Mouse (Mus musculus): ENCODE data around the gene Tmem233. TPM values are rescaled to one million over a fixed set of nuclear protein-coding genes. Genes with fewer than 3 reads are reported as not detected.

Gene Tmem233
- total RNA-seq, 2 experiments from 2014 or later, result not detected

DNA sequence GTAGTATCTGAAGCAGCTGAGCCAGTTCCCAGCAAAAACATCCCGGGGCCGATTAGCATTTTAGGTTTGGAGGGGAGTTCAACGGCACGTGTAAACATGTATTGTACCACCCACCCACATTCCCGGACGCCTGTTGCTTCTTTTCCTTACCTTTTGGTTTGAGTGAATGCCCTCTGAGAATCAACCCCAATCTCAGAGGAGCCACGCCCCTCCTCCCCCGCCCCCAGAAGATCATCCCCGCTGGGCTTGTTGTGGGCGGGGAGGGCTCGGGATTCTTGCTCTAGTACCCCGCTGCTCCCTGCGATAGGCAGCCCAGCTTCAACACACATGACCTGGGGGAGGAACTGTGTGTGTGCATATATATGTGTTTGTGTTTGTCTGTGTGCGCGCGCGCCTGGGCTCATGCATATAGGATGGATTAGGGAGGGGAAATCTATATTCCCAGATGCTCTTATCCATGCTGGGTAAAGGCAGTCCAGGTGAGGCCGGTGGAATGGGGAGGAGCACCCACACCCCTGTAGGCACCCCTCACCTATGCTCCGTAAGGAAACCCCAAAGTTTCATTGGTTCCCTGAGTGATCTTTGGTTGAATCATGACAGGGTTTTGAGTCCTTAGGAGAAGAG lies 52.4 kb downstream of the Tmem233 start:
- DNase-seq, result no peak
- intact Hi-C loops (cut with DNase I), result loop anchor here (2.0 to 10.0 kb wide), 3 partner anchors 92 to 444 kb away; no protein-coding TSS in a partner anchor

DNA sequence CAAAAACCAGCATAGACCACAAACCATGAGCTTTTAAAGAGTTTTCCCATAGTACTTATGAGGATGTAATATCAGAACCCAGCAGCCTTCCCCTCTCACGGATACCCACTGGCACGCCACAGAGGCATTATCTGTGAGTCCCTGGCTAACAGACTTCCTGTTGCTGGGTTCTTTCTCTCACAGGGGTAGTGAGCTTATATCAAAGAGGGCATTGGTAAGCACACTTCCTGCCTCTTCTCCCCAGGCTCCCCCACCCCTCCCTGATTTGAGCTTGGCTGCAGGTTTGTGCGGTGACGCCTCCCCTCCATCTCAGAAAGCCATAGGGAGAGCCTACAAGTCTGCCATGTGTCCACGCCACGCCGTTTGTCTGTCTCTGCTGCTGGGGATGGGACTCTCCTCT lies 54.0 kb downstream of the Tmem233 start:
- no peak for DNase-seq
- intact Hi-C loops (cut with DNase I), result no loop called here

DNA sequence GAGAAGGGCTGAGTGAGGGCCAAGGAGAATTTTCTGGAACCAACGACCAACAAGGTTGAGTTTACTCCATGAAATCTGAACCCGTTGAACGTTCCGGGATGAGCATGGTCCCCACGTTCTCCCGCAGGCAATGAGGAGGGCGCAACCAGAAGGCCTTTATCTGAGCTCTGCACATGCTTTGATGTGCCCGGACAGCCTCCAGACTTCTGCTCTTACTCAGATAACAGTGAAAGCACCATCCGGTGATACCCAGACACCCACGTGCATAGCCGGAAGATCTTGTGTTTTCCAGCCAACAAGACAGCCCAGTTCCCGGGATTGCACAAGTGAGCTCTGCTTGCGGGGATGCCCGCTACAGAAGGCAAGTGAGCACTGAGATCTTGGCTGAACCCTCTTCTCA lies 56.5 kb downstream of the Tmem233 start:
- DNase-seq, result no peak
- intact Hi-C loops (cut with DNase I), result no loop called here

DNA sequence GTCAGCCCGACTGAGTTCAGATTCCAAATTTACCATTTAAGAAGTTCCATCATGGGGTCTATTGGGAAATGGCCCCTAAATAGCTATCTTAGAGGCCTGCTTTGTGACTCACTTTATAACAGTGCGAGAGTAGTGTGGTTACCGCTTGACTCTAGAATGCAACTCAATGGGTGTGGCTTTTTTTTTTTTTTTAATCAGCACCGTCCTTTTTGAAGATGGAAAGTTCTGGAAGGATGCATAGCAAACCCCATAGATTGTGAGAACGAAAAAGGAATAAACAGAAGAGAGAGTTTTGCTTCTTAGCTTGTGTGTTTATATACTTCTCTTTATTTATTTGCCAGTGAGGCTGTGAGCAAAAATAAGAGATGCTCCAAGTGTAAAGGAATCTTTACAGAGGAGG lies 56.9 kb downstream of the Tmem233 start:
- intact Hi-C loops (cut with DNase I), result no loop called here
- no peak for DNase-seq

DNA sequence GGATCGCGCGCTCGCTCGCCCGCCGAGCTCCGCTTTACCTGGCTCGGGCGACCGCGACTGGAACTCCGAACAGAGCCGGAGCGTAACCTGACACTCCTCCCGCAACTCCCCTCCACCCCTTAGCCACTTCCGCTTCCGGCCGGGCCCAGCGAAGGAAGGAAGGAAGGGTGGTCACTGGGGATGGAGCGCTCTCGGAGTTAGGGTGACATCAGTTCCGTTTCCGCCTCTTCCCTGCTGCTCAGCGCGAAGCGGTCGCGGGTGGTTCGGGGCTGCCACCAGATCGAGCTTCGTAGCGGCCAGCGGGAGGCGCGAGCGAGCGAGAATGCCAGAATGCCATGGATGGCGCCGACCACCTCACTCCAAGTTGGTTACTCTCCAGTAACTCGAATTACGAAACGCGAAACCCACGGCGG lies 58.7 kb downstream of the Tmem233 start, which contains the start of gene Prkab1:
Gene Prkab1 (minus strand): TSS at position 182 of the 413 bp plus-strand sequence.
- DNase-seq, result peak; percentile 95 to 97
- intact Hi-C loops (cut with DNase I), result no loop called here

DNA sequence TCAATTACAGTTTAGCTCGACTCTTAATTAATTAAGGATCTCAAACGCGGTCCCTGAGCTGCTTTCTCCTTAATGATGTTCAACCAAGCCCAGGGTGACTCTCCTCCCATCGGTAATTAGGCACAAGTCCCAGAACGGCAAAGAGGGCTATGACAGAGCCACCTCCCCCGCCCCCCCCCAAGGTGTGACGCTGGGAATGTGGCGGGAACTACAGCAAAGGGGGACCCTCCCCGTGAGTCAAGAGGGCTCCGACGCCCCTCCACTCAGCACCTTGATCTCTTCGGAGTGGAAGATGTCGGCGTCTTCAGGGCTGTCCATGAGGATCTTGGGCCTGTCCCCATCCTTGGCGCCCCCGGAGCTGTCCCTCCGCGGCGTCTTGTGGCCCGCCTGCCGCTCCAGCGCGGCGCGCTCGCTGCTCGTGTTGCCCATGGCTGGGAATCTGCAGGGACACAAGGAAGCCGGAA lies 59.2 kb downstream of the Tmem233 start:
- intact Hi-C loops (cut with DNase I), result no loop called here
- no peak for DNase-seq

DNA sequence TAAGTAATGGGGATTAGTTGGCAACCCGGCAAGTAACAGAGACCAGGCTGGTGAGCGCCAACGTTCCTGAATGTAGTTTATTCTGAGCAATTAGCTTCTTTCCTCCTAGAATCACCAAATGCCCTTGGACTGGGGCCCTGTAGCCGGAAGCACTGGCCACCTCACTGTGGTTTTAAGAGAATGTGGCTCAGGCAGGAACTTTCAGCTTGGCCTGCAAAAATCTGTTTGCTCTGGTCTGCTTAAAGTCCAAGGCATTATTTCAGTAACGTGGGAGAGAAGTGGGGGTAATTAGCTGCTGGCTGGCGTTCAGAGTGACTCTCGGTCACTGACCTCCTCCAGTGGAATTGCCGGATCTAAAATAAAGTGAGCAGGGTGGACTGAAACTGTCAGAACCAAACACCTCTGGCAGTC lies 59.8 kb downstream of the Tmem233 start:
- peak in 1 of 2 experiments; percentile 43 for DNase-seq
- intact Hi-C loops (cut with DNase I), result no loop called here

DNA sequence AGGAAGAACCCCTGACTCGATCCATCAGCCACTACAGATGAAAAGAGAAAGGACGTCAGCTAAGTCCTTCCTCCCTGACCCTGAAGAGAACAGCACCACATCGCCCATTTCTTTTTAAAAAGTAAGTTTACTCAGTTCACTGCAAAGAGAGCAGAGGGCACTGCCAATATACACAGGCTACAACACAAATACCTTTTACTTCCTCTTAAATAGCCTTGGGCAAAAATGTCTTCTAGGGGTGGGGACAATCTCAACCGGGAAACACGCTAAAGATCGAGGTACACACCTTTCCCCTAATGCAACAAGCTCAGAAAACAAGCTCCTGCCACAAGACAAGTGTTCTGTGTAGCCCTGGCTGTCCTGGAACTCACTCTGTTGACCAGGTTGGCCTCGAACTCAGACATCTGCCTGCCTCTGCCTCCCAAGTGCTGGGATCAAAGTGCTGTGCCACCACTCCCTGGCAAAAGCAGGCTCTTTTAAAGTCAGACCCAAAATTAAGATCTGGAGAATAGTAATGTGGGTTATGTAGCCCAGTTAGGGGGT lies 60.3 kb downstream of the Tmem233 start:
- no peak for DNase-seq
- intact Hi-C loops (cut with DNase I), result no loop called here

DNA sequence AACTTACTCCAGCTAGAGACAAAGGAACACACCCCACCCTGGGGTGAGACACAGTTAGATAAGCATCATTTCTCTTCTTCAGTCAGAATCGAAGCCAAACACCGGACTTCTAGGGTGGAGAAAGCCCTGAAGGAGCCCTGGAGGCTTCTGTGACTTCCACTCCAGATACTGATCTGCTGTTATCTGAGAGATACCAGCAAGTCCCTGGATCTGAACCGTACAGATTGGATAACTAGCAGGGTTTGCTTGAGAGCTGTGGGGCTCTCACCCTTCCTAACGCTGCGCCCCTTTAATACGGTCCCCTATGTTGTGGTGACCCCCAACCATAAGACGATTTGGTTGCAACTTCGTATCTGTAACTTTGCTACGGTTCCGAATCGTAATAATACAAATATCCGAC lies 60.9 kb downstream of the Tmem233 start:
- intact Hi-C loops (cut with DNase I), result no loop called here
- no peak for DNase-seq

DNA sequence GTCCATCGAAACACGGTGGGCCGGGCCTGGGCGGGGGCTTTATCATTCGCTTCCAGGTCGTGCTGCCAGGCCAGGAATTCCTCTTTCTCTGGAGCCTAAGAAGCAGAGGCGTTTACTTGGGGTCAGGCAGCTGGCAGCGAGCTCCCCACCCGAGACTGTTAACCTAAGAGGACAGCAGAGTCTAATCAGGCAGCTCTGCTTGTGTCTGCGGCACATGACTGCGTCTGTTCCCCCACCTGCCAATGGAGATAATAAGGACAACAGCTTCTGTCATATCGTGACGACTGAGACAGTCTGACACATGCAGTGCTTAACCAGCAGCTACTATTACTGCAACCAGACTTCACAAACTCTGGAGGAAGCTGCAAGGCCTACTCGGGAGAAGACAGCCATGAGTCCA lies 61.5 kb downstream of the Tmem233 start:
- peak in 1 of 2 experiments; percentile 43 for DNase-seq
- intact Hi-C loops (cut with DNase I), result no loop called here

DNA sequence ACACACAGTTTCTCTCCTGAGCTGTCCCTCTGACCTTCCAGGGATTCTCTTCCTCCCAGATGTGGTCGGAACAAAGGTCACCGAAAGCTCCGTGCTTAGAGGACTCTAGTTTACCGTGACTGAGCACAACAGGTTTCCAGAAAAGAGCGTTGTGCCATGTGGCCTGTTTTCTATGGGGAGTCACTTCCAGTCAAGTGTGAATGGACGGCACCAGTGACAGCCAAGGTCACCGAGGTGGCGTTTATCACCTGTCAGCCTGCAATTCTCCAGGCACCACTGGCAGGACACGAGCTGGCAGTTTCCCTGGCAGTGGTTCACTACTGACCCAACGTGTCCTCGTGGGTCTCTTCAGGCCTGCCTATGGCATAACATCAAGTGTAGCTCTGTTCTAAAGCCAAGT lies 63.7 kb downstream of the Tmem233 start:
- DNase-seq, result peak; percentile 84 to 89
- intact Hi-C loops (cut with DNase I), result loop anchor here (10.0 kb wide), 1 partner anchor 365 kb away; no protein-coding TSS in a partner anchor

DNA sequence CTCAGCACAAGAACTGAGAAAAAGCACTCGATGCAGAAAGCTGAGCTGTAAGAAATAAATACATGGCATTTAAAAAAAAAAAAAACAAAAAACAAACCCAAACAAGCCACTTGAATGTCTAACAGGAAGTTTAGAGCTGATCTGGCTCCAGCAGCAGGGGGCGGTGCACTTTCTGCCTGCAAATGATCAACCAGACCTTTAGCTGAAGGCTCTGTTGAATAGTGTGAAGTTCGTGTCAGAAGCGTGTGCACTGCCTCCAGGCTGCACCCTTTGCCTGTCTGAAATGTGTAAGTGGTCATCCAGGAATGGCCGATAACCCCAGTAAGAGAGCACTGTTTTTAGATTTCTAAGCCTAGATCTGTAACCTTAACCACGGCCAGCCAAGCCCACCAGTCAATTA lies 64.3 kb downstream of the Tmem233 start:
- intact Hi-C loops (cut with DNase I), result loop anchor here (10.0 kb wide), 1 partner anchor 364 kb away; no protein-coding TSS in a partner anchor

DNA sequence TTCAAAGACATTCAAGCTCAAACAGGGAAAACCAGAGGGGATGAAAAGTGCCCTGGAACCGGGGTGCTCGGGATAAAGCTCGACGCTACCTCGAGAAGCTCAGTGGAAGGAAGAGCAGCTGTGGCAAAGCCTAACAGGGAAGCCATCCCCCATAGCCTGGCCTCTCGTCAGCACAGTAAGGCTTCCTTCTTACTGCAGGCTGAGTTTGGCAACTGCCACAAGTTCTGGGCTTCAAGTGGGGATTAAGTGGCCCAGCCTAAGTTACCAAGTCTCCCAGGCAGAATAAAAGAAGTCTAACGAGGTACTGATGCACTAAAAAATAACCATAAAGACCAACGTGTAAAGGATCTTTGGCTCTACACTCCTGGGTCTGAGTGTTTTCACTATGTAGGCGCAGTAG lies 64.8 kb downstream of the Tmem233 start:
- no peak for DNase-seq
- intact Hi-C loops (cut with DNase I), result loop anchor here (10.0 kb wide), 1 partner anchor 363 kb away; no protein-coding TSS in a partner anchor

More for the DNA sequence above, 64.3 kb downstream of the Tmem233 start:
- DNase-seq, result peak in 1 of 2 experiments; percentile 37

DNA sequence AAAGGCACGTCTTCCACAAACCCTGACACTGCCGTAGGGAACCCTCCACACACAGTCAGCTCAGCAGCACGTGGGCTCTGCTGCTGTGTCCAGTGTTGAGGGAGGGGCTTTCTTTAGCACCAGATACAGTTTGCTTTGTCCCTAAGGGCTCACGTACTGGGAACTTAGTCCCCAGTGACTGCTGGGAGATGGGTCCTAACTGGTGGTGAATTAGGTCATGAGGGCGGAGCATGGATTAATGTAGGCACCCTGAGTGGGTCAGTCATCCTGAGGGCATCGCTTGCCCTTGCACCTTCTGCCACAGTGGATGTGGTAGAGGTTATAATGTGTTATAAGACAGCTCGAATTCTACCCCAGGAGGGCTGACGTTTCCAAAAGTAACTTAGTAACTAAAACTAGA lies 65.7 kb downstream of the Tmem233 start:
- DNase-seq, result no peak
- intact Hi-C loops (cut with DNase I), result loop anchor here (10.0 kb wide), 1 partner anchor 363 kb away; no protein-coding TSS in a partner anchor

DNA sequence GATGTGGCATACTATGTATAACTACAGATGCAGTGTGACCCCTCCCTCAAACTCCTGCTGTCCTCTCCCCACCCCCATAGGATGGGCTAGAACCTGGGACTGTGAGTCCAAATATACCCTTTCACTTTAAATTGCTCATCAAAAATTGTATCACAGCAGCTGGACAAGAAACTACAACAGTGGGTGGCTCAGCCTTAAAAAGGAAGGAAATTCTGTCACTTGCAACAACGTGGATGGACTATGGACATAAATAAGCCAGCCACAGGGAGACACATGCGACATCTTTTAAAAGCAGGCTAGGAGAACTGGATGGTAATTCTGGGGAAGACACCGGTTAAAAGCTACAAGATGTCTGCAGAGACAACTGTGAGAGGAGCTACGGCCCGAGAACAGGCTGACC lies 66.5 kb downstream of the Tmem233 start:
- intact Hi-C loops (cut with DNase I), result loop anchor here (10.0 kb wide), 1 partner anchor 362 kb away; no protein-coding TSS in a partner anchor
- no peak for DNase-seq

DNA sequence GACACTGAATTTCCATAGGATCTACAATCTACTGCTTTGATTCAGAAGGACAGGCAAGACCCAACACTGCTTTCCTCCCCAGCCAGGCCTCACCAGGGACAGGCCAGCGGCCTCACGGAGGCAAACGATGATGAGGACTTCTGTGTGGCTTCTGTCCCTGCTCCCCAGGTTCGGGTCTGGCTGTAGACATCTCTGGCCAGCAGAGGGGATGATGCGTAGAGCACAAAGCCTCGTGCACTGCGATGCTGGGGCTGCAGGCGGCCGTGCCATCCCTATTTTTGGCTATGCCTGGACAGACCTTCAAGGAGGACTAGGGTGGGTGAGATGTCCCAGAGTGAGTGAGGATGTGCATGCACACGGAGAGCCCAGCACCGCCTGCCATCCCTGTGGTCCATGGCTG lies 68.8 kb downstream of the Tmem233 start:
- no peak for DNase-seq
- intact Hi-C loops (cut with DNase I), result loop anchor here (10.0 kb wide), 1 partner anchor 359 kb away; no protein-coding TSS in a partner anchor

DNA sequence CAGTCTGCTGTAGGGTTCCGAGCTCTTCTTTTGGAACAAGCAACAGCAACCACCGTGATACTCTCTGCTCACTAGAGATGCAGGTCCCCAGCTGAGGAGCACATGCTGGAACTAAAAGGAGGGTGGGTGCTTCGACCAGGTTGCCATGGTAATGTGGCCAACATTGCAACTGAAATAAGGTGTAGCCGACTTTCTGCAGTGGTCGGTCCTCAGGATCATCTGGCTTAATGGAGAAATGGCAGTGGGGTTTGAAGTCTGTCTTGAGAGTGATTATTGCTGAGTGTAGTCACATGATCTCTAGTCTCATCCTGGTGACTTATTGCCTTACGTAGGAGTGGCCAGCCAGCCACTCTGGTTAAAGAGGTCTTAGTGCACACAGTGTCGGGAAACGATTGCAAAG lies 69.2 kb downstream of the Tmem233 start:
- no peak for DNase-seq
- intact Hi-C loops (cut with DNase I), result loop anchor here (10.0 kb wide), 1 partner anchor 359 kb away; no protein-coding TSS in a partner anchor

DNA sequence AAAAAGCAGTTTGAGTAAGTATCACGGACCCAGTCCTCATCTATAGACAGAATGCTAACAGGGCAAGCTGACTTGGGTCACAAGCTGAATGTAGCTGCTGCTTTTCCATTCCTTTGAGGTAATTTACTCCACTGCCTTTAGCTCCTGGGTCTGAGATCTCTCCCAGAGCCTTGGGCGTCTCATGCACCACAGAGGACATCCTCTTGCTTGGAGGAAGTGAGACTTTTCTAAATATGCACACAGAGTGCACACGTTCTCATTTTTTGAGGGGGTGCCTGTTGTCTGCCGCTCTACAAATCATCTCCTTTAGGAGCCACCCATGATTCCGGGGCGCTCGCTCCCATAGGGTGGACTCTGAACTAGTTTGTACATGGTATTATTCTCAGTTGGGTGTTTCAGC lies 70.5 kb downstream of the Tmem233 start:
- no peak for DNase-seq
- intact Hi-C loops (cut with DNase I), result loop anchor here (10.0 kb wide), 1 partner anchor 358 kb away; no protein-coding TSS in a partner anchor

DNA sequence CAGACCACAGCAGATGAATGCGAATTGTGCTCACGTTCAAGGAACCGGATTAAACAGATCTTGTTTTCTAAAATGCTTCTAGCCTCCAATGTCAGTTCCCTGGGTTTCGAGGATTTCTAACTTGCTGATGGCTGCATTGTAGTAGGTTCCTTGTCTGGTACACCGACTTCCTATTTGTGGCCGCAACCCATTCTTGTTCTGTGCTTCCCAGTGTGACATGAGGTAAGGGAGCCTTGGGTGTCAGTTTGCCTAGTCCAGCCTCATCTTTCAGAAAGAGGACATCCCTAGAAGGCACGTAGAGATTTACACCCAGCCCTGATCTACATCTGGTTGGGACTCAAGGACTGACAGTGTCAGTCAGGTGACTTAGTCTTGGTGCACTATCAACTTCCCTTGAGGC lies 71.3 kb downstream of the Tmem233 start:
- DNase-seq, result no peak
- intact Hi-C loops (cut with DNase I), result loop anchor here (10.0 kb wide), 1 partner anchor 357 kb away; no protein-coding TSS in a partner anchor

DNA sequence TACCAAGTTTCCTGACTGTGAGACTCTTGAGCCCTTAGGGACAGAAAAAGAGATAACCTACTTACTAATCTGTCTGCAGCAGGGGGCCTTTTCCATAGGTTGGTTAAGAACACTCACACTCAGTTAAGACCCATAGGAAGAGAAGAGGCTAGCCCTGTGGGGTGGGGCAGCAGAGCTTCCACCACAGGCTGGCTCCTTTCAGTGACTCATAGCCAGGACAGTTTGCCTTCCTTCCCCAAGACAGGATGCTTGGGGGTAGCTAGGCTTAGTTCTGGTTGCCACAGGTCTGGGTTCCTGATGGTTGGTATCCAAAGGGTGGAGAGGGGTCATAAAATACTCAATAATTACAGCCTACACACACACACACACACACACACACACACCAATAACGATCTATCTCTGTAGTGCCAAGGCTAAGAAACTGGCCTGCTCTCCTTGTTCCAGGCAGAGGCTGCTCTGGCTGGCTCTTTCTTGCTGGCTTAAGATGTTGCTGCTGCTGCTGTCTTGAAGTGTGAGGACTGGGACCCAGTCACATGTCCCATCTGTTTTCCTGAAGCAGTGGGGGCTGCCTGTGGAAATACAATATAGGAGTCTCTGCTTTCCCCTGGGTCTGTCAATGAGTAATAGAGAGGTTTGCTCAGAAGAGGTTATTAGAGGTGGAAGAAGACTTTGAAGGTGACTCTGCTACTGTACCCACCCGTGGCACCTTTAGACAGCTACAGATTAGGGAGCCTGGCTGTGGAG lies 73.0 kb downstream of the Tmem233 start:
- intact Hi-C loops (cut with DNase I), result loop anchor here (5.0 to 10.0 kb wide), 2 partner anchors 218 to 355 kb away; no protein-coding TSS in a partner anchor
- DNase-seq, result no peak
